Mouse (Mus musculus) large intestine, adult 2 months (tissue): ENCODE data around the gene Ergic1. TPM values are rescaled to one million over a fixed set of nuclear protein-coding genes. Genes with fewer than 3 reads are reported as not detected.
A peak's percentile ranks its signal among the peaks of the same experiment; 100 is the strongest.

Experiments used
- DNase-seq: peaks from one replicate; pipeline ENCODE4 v3.0.0-alpha.2; 2012; ENCODE audit warnings: low read depth, low spot score
- WGBS: fragments of 180-500 bp; shearing (Covaris S2); methylation state at CpG from one replicate; pipeline ENCODE4 v1.1.7; 2018; 5-methylcytosine and 5-hydroxymethylcytosine counted together
- polyA plus RNA-seq: library from polyadenylated mRNA; depleted of rRNA; stranded (reverse); fragments of >200 nt; gene quantifications from 2 replicates; pipeline ENCODE4 v1.2.3, GENCODE M21; 2012

Gene Ergic1
- polyA plus RNA-seq, 1 experiment = 113 TPM

GRCm38 (mm10) chr17:26644509-26645410 lies 83.5 kb downstream of the Ergic1 start:
- 90% methylated on average over 9 of the region's 9 CpGs for WGBS
- DNase-seq = no peak

- DNase-seq = no peak
- WGBS = 92% methylated on average over 8 of the region's 8 CpGs
Measured at GRCm38 (mm10) chr17:26645411-26645854, 84.1 kb downstream of the Ergic1 start.

- DNase-seq = no peak
- WGBS = 68% methylated on average over 13 of the region's 13 CpGs
Measured at GRCm38 (mm10) chr17:26647283-26647682, 86.0 kb downstream of the Ergic1 start.

- WGBS = 84% methylated on average over 4 of the region's 4 CpGs
- DNase-seq = no peak
Measured at GRCm38 (mm10) chr17:26649565-26649964, 88.3 kb downstream of the Ergic1 start.

DNA sequence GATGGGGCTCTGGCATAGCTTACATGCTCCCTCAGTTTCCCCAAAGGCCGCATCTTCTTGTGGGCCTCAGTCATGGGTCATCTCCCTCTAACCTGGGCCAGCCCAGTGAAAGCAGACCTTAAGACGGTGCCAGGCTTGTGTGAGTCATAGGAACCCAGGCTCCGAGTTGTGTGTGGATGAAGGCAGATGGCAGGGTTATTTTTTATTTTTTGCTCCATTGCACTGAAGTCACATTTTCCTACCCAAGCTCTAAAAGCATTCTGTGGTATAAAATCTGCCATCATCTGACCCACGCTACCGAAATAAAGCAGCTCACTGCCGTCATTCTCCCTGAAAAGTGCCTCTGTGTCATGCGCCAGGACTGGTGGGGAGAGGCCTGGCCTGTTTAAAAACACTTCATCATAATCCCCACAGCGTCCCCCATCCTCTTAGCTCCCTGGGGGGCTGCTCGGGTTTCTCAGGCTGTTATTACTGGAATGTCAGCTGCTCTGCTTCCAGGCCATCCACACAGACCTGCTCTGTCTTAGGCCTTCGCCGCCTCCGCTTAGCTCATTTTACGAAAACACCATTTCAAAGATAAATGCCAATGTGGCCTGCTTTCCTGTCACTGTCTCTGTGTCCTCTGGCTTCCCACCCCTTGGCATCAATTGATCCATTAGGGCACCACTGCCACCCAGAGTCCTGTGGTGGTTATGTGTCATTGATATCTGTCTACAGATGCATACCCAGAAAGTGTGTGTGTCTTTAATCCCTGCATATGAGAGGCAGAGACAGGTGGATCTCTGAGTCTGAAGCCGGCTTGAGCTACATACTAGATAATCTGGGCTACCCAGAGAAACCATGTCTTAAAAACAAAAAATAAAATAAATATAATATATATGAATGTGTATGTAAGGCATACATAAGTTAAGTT lies 89.4 kb downstream of the Ergic1 start:
- 84% methylated on average over 14 of the region's 14 CpGs for WGBS

DNA sequence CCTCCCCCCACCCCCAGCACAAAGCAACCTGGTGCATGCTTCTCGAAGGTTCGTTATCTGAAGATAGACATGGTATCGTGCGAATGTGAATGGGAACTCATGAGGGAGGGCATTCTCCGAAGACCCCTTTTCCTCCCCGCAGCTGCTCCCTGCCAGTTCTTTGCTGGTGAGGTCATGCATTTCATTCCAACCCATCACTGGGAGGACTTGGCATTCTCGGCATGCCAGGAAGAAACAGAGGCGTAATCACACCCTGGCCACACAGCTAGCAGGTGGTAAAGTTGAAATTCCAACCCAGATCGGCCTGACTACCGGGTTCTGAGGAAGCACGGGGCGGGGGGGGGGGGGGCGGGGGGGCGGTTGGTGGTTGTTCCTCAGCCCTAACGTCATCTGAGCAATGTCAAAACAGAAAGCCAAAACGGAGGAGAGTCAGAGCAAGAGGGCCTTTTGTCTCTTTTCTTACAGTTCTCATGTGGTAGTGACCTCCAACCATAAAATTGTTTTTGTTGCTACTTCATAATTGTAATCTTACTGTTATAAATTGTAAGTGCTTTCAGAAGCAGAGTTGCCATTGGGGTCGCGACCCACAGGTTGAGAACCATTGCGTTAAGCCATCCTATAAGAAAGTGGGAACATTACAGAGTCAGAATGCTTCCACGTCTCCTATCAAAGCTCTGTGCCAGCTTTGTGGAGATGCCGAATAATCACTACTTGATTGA lies 97.7 kb downstream of the Ergic1 start:
- DNase-seq = no peak
- WGBS = 32% methylated on average over 21 of the region's 21 CpGs

More for the DNA sequence above, 89.4 kb downstream of the Ergic1 start:
- DNase-seq = no peak

DNA sequence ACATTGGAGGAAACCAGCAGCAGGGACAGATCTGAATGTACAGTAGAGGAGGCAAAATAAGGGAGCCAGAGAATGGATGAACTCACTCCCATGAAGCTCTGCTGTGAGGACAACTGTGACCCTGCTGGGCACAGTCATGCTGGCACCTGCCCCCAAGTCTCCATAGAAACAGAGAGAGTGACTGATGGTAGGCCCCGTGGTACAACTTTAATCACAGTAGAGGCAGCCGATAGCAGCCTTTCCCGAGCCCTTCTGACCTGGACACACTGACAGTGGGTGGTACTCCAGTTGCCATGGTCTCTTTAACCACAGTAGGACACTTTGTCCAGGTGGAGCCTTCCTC lies 98.3 kb downstream of the Ergic1 start:
- DNase-seq = no peak
- WGBS = 62% methylated on average over 3 of the region's 3 CpGs

- peak; percentile 42 for DNase-seq
- WGBS = 25% methylated on average over 20 of the region's 21 CpGs
Measured at GRCm38 (mm10) chr17:26660192-26660912, 99.1 kb downstream of the Ergic1 start.

DNA sequence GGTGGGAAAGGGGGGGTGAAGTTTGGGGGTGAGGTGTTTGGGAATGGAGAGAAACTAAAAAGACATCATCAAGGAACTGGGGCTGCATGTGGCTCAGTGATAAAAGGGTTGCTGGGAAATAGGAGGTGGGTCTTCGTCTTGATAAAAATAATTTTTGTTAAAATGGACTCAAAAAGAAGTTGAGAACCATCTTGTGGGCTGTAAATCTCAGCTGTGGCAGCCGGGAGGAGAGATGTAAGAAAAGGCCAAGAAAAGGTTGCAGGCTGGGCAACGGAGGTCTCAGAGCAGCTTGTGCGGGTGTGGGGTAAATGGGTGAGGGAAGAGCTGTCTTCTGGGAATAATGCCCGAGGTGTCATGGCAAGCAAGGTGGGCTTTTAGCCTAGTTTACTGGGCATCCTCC lies 100.9 kb downstream of the Ergic1 start:
- WGBS = 69% methylated on average over 5 of the region's 5 CpGs
- DNase-seq = no peak

DNA sequence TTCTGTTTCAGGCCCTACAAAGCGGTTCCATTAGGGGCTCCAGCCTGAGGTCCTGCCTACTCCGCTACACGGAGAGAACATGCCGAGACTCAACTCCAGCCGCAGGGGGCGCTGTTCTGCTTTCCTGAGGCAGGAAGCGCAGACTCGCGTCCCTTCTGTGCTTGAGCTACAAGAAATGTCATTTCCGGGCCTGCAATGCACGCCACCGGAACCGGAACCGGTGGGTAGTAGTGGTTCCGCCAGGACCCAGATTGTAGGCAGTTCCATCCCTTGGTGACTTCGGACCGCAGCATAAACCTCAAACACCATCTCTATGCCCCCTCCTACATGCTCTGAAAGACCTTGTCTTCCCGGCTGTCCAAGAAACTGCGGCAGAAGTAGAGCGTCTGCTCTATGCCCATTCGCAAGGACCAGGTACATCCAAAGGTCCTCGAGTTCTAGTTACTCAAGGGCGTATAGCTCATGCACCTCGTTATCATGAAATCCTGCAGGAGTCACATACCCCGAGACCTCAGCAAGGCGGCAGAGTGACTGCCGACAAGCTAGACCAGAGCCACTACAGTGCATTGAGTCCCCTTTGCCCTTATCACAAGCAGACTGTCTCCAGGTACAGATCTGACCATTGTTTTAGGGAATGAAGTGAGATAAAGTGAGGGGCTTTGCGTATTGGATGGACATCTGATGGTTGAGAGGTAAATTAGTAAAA lies 101.8 kb downstream of the Ergic1 start, which contains the start of gene Atp6v0e:
TSS of gene Atp6v0e (plus strand) at position 254 of the 706 bp plus-strand sequence.
- peak; percentile 94 for DNase-seq
- WGBS = 2% methylated on average over 28 of the region's 28 CpGs

GRCm38 (mm10) chr17:26665600-26665999 lies 104.3 kb downstream of the Ergic1 start:
- WGBS = 83% methylated on average over 4 of the region's 4 CpGs
- no peak for DNase-seq

GRCm38 (mm10) chr17:26671268-26671667 lies 110.0 kb downstream of the Ergic1 start:
- no peak for DNase-seq
- 60% methylated on average over 4 of the region's 4 CpGs for WGBS

GRCm38 (mm10) chr17:26675845-26676244 lies 114.6 kb downstream of the Ergic1 start:
- no peak for DNase-seq
- 20% methylated on average over 7 of the region's 7 CpGs for WGBS

DNA sequence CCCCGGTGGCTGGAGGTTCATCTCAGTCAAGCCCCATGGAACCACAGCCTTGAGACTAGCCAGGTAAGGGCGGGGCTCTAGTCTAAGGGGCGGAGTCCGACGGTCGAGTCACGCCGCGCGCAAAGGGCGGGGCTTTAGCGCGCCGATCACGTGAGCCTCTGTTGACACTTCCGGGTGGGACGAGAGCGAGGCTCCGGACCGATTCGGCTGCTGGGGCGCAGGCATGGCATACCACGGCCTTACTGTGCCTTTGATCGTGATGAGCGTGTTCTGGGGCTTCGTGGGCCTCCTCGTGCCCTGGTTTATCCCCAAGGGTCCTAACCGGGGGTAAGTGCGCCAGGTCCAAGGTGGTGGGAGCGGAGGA lies 114.9 kb downstream of the Ergic1 start:
- peak; percentile 82 for DNase-seq
- under 1% methylated on average over 30 of the region's 30 CpGs for WGBS

GRCm38 (mm10) chr17:26676616-26677376 lies 115.5 kb downstream of the Ergic1 start:
- DNase-seq = no peak
- under 1% methylated on average over 26 of the region's 26 CpGs for WGBS

- WGBS = 62% methylated on average over 7 of the region's 7 CpGs
Measured at GRCm38 (mm10) chr17:26677711-26678637, 116.7 kb downstream of the Ergic1 start.

GRCm38 (mm10) chr17:26681276-26681675 lies 120.0 kb downstream of the Ergic1 start:
- DNase-seq = no peak
- WGBS = 92% methylated on average over 6 of the region's 6 CpGs

More at GRCm38 (mm10) chr17:26677711-26678637, 116.7 kb downstream of the Ergic1 start:
- DNase-seq = no peak
